Mouse (Mus musculus) cerebral cortex, adult 2 months (tissue): ENCODE results near the gene Npas2.

ENCODE experiments used
- WGBS: fragments of 180-500 bp; shearing (Covaris S2); methylation state at CpG from one replicate; pipeline ENCODE4 v1.1.7; 2018; 5-methylcytosine and 5-hydroxymethylcytosine counted together

Gene Npas2

GRCm38 (mm10) chr1:39376121-39376520, 182.6 kb downstream of the Npas2 start:
- 86% methylated on average over 7 of the region's 7 CpGs for WGBS

- 96% methylated on average over 9 of the region's 9 CpGs for WGBS
Measured at GRCm38 (mm10) chr1:39376726-39377240, 183.3 kb downstream of the Npas2 start.

- WGBS, result 67% methylated on average over 1 of the region's 1 CpGs
Measured at GRCm38 (mm10) chr1:39378540-39378939, 185.0 kb downstream of the Npas2 start.

DNA sequence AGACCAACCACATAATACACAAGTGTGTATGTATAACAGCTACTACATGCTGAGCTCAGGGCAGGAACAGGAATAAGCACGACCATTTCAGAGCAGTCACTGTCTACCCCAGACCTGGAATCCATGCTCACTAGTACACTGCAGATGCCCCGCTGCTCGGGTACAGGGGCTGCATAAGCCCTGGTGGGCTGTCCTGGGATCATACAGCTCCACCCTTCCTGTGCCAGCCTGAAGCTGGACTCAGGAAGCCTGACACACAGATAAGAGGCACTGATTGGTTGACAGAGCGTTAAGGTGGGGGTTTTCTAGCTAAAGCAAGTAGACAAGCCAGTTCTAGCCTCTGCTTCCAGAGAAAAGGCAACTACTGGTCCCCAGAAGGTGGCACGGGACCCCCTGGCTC, 185.5 kb downstream of the Npas2 start:
- WGBS, result 78% methylated on average over 5 of the region's 5 CpGs

- WGBS, result 90% methylated on average over 9 of the region's 9 CpGs
Measured at GRCm38 (mm10) chr1:39381017-39381416, 187.5 kb downstream of the Npas2 start.

- WGBS, result 86% methylated on average over 9 of the region's 9 CpGs
Measured at GRCm38 (mm10) chr1:39384914-39385313, 191.4 kb downstream of the Npas2 start.

DNA sequence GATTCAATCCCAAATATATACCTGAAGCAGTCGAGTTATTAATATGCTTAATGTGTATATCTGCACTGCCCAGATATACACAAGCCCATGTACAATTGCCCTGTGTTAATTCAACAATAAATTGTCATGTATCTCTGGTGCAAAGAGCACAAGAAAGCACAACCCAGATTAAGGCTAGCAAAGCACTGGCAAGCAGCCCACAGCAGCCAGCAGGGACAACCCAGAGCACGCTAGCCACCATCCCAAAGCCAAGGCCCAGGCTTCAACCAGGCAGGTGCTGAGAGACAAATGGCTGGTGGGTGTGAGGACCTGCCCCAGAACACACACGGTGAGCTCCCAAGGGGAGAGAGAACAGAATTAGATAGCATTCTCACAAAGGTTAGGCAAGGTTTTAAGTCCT, 192.9 kb downstream of the Npas2 start:
- WGBS, result 70% methylated on average over 3 of the region's 3 CpGs

GRCm38 (mm10) chr1:39387497-39387896, 194.0 kb downstream of the Npas2 start:
- 53% methylated on average over 4 of the region's 4 CpGs for WGBS

DNA sequence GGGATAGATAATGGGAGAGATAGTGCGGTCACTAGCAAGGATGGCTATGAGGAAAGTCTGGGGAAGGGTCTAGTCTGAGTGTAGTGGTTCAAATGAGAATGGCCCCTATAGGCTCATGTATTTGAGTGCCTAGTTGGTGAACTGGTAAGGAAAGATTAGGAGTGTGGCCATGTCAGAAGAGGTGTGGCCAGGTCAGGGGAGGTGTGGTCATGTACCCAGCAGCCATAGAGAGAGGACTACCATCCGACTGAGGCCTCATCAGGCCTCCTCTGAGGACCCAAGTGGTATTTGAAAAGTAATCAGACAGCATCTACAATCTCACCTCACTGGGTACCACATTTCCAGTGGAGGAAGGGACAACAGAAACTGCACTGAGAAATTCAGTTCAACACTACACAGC, 194.6 kb downstream of the Npas2 start:
- 86% methylated on average over 2 of the region's 2 CpGs for WGBS

- WGBS, result 90% methylated on average over 11 of the region's 11 CpGs
Measured at GRCm38 (mm10) chr1:39389338-39389737, 195.8 kb downstream of the Npas2 start.

GRCm38 (mm10) chr1:39391652-39392051, 198.1 kb downstream of the Npas2 start:
- WGBS, result 93% methylated on average over 6 of the region's 6 CpGs

DNA sequence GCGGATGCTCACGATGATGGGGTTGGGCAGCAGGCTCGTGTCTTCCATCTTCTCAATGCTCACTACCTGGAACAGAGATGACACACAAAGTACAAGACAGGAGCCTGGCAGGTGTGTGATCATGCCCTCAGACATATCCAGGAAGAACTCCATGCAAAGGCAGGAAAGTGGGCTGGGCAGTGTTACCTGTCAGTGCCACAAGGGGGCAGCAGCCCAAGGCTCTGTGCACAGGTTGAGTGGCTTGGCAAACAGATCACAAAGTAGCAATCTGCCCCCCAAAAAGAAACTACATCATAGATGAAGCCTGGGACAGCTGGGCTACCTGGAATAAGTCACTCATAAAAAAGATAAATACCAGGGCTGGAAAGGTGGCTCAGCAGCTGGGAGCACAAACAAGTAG, 198.7 kb downstream of the Npas2 start:
- 68% methylated on average over 3 of the region's 3 CpGs for WGBS

GRCm38 (mm10) chr1:39393217-39393867, 199.8 kb downstream of the Npas2 start:
- WGBS, result 88% methylated on average over 8 of the region's 8 CpGs

GRCm38 (mm10) chr1:39394096-39394495, 200.6 kb downstream of the Npas2 start:
- 80% methylated on average over 10 of the region's 10 CpGs for WGBS

DNA sequence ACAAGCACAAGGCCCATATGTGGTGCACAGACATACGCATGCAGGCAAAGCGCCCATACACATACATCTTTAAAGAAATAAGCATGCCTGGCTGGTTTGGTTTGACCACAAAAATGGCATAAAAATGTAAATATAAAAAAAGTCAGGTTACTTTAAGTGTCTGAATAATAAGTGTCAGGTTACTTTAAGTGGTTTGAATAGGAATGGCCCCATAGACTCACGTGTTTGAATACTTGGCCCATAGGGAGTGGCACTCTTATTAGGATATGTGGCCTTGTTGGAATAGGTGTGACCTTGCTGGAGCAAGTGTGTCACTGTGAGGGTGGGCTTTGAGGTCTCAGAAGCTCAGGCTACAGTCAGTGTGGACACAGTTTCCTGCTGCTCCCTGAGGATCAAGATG, 201.1 kb downstream of the Npas2 start:
- 94% methylated on average over 3 of the region's 3 CpGs for WGBS

GRCm38 (mm10) chr1:39396347-39396746, 202.8 kb downstream of the Npas2 start:
- WGBS, result 77% methylated on average over 4 of the region's 4 CpGs

DNA sequence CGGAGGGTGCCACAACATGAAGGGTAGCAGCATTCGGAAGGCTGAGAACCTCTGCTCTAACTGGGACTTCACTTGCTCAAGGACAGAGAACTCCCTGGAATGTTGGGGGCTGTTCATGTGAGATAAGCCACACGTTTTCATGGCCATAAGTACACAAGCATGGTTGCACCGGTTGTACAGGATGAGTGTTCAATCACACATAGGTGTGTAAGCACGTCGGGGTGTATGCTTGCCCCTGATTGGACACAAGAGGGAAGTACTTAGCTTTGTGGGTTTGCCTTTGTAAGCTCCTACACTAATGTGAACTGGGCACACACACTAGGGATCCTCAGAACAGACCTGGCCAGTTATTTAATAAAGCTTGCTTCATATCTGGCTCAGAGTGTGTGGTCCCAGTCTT, 204.8 kb downstream of the Npas2 start:
- WGBS, result 94% methylated on average over 6 of the region's 6 CpGs

- WGBS, result 66% methylated on average over 4 of the region's 4 CpGs
Measured at GRCm38 (mm10) chr1:39399228-39399627, 205.7 kb downstream of the Npas2 start.

DNA sequence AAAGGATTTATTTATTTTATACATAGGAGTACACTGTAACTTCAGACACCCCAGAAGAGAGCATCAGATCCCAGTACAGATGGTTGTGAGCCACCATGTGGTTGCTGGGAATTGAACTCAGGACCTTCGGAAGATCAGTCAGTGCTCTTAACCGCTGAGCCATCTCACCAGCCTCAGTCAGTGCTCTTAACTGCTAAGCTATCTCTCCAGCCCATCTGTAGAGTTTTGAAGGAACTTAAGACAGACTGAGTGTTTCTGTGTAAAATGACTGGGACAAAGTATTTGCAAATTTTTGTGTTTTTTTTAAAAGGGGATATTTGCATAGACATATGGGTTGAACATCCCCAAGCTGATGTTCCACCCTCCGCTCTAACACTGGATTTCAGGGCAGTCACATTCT, 206.6 kb downstream of the Npas2 start:
- WGBS, result 95% methylated on average over 3 of the region's 3 CpGs

DNA sequence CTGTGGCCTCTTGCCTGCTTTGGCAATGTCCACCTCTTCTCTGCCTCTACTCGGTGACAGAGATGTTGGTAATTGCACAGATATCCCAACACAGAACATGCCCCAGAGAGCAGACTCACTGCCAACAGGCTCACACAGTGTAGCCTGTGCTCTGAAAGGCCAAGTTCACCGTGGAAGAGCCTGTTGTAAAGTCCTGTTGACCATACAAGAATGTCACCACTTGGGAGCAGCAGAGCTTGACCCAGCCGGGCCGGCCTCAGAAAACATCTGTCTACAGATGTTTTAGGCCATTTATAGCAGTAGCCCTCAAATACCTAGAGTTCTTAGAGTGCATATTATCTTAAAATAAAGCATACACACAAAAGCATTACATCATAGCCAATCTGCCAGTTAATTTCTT, 213.6 kb downstream of the Npas2 start:
- WGBS, result 73% methylated on average over 4 of the region's 4 CpGs

- WGBS, result 88% methylated on average over 6 of the region's 6 CpGs
Measured at GRCm38 (mm10) chr1:39408123-39408522, 214.6 kb downstream of the Npas2 start.

- 81% methylated on average over 7 of the region's 7 CpGs for WGBS
Measured at GRCm38 (mm10) chr1:39408668-39409067, 215.1 kb downstream of the Npas2 start.

GRCm38 (mm10) chr1:39410085-39410821, 216.7 kb downstream of the Npas2 start:
- WGBS, result 82% methylated on average over 19 of the region's 19 CpGs
